Mouse (Mus musculus) cortical plate, adult 2 months (tissue): ENCODE results near the gene Tnc.

ENCODE experiments used
- CTCF ChIP-seq: fragments of 200-500 bp; IDR thresholded peaks from 2 replicates; pipeline ENCODE4 v1.5.1; 2011; ENCODE audit warnings: mild to moderate bottlenecking, control low read depth, low read length; ENCODE audit not compliant: insufficient read depth; ENCODE audit errors: extremely low read depth
- POLR2A ChIP-seq: fragments of 200-500 bp; IDR thresholded peaks from 2 replicates; pipeline ENCODE4 v1.6.1; 2011; ENCODE audit warnings: mild to moderate bottlenecking, low read length, control low read depth; ENCODE audit not compliant: insufficient read depth; ENCODE audit errors: extremely low read depth

DNA sequence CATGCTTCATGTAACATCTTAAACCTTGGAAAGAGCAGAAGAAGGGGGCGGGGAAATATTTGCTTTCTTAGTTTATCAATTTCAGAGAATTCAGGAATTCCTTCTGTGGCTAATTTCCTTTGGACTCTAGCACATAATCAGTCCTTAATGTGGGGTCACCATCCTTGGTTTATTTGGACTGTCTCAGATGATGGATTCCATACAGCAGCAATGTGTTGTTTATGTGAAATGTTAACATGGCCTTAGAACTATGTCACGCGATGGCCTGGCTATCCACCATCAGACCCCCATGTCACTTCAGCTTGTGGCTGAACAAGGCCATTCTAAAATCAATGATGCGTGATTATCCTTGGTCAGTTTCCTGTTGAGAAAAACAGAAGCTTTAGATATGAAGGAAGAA is 46.5 kb downstream of the Tnc start:
- no peak for TF ChIP-seq CTCF
- no peak for TF ChIP-seq POLR2A
